7 mouse cellular contexts compared by ENCODE assay signal in genomic region chr11:58061218-58061617, GRCm38 (mm10).
DNase-seq lines count a peak whose midpoint lies in the region.

No protein-coding gene starts in this region.

- DNase-seq in brain, adult 2 months (ENCODE audit: low read depth, low spot score), result peak; percentile 71
- peak; percentile 69 for DNase-seq in cerebellum, adult 11 months
- DNase-seq in cerebellum, adult 18-20 months, result peak; percentile 75 to 77
- DNase-seq in cerebellum, adult 8-10 months, result peak; percentile 68
- peak; percentile 87 for DNase-seq in cerebellum, adult 9-11 months
- DNase-seq in cerebellum, postnatal 14 days, result peak; percentile 62 to 65
- DNase-seq in cerebellum, postnatal 36 days, result peak; percentile 63 to 76

Comparison
In these comparisons a context has a peak if more than half of its experiments do, and no peak if none do; other contexts are left out.
1. Peak in every context shown above with its lines: DNase-seq.